Mouse (Mus musculus): ENCODE measurements at regions not wholly inside any gene's neighbourhood (a gene's known extent, or its start where the extent isn't known, plus 50 kb on each side); places are given as distances from the start of the nearest gene placed in this dataset.

DNA sequence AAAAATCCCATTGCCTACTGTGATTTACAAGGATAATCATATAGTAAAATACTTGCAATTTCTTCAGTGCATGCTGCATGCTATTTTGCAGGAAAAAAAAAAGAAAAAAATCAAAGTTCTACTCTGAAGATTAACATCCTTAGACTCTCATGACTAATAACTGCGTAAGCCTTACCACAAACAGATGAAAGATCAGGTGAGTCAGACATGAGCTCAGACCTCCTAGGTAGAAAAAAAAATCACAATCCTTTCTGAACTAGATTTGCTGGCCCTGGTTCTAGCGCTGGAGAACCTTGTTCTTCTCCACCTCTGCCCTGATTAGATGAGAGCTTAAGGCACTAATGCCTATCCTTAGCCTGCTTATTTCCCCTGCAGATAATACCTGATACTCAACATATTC is 96.1 kb upstream of the Snap25 start:
- no peak for DNase-seq (ENCODE audit: low spot score in 2 of 2)

GRCm38 (mm10) chr2:136618114-136618513 is 95.1 kb upstream of the Snap25 start:
- DNase-seq (ENCODE audit: low spot score in 2 of 2), result no peak

DNA sequence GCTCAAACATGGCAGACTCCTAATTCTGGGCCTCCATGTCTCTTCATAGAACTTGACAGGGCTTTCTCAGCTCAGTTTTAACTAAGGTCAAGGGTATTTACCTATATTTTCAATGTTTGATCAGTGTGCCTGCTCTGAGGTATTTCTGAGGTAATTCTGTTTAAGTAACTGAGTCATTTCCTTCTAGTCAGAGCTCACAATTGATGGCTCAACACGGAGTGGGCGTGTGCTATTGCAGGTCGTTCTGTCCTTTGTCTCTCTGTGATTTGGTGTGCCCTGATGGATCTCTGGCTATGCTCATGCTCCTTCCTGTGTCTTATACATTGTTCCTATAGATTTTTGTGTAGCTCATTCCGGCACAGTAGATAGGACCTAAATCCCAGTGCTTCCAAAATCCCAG is 92.9 kb upstream of the Snap25 start:
- no peak for DNase-seq (ENCODE audit: low spot score in 2 of 2)

GRCm38 (mm10) chr2:136620969-136621368 is 92.3 kb upstream of the Snap25 start:
- DNase-seq (ENCODE audit: low spot score in 2 of 2), result peak in 1 of 2 experiments; percentile 13

GRCm38 (mm10) chr2:136623808-136624489 is 89.3 kb upstream of the Snap25 start:
- DNase-seq (ENCODE audit: low spot score in 2 of 2), result no peak

GRCm38 (mm10) chr2:136624490-136624850 is 88.8 kb upstream of the Snap25 start:
- no peak for DNase-seq (ENCODE audit: low spot score in 2 of 2)

GRCm38 (mm10) chr2:136646917-136647316 is 66.3 kb upstream of the Snap25 start:
- DNase-seq (ENCODE audit: low spot score in 2 of 2), result peak in 1 of 2 experiments; percentile 42

DNA sequence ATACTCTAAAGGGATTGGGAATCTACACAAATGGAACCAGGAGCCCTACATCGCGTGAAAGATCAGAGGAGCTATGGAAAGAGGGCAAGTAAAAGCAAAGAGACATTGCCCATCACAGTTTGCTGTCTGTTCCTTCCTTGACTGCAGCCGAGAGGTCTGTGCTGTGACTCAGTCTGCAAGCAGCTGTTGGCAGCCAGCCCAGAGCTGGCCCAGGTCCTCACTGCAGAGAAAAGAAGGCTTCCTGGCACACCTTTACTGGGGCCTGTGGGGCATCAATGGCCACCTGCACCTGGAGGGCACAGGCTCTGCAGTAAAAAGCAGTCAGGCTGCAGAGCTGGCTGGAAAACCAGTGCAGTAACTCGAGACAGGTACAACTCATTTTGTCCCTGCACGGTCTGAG is 64.6 kb upstream of the Snap25 start:
- DNase-seq (ENCODE audit: low spot score in 2 of 2), result peak in 1 of 2 experiments; percentile 59

DNA sequence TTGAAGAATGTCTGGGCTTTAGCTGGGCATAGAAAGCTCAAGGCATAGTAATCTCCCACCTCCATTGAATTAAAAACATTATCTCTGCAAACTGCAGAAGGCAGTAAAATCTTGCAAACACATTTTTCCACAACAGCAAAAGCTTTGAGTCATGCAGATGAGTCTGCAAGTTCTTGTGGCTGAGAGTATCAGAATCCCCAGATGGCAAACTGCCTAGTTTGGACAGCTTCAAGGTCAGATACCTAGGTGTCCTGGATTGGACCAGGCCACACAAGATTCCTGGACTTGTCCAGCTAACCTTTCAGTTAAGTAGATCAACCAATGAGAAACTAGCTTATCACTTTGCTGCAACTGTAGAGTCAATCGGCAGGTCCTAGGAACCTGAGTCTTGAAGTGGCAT is 62.5 kb upstream of the Snap25 start:
- DNase-seq (ENCODE audit: low spot score in 2 of 2), result no peak

- no peak for DNase-seq (ENCODE audit: low spot score in 2 of 2)
Observed at GRCm38 (mm10) chr2:136652206-136653003, 60.8 kb upstream of the Snap25 start.

Measured in left cerebral cortex, adult 9 months (tissue).